Mouse (Mus musculus): ENCODE measurements around the gene Gstm6.

DNA sequence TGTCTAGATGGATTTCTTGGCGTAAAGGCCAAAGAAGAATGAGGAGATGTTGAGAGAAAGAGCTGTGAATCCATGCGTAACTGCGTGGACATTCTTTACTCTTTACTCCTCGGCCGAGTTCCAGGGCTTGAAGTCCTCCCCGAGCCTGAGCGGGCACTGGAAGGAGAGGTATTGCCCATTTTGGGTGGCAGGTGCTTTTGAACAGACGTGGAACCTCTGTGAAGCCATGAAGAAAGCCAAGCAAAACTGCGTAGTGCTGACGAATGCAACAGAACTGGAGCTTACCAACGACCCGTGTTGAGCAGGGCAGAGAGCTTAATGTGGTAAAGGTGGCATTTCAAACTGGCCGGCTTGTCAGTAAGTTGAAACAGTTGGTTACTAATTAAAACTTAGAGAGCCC, 44.9 kb downstream of the Gstm6 start:
- TF ChIP-seq POLR2A (IDR thresholded peaks at IDR 0.05; ENCODE audit: extremely low read depth, insufficient read depth, low read length) (no peak), CTCF (IDR thresholded peaks at IDR 0.05; ENCODE audit: low read depth, low read length) (no peak)

Measured in liver, adult 2 months (tissue).